Mouse (Mus musculus): ENCODE measurements at regions not wholly inside any gene's neighbourhood (a gene's known extent, or its start where the extent isn't known, plus 50 kb on each side); places are given as distances from the start of the nearest gene placed in this dataset.

DNA sequence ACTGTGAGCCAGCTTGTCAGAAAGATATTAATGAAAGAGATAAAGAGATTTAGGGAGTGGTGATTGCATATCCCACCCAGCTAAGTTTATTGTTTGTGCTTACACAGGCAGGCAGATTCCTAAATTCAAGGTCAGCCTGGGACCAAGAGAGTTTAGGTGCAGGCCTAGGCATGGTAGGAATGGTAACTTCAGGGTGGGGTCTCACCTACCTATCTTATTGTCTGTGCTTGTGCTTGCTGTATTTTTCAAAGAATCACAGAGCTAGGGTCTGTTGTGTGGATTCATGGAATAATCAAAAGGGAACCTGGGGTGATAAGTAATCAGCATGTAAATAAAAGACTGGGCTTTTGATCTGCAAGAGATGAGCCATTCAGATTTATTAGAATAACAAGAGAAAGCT lies 642.4 kb downstream of the Pkhd1 start:
- no peak for DNase-seq (ENCODE audit: low spot score)
- H3K27me3 ChIP-seq (ENCODE audit: low read depth, poor library complexity, severe bottlenecking), result peaks cover 89% of the 10 kb centered on the region

DNA sequence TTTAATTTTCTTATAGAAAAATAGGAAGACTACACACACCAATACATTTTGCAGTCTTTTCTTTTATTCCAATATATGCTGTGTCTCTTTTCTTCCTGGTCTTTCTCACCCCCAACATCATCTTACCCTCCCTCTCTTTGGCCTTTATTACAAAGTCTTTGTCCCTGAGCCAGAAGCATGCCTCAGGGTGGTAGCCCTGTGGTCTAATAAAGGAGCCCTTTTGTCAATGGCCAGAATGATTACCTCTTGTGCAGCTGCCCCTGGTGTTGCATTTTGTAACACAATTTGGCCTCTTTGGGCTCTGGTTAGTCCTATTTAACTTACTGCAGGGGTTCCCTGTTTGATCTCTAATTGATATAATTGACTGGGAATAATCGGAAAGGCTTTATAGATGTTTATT lies 636.7 kb downstream of the Pkhd1 start:
- 24% methylated on average over 1 of the region's 1 CpGs for WGBS
- no peaks in the 10 kb centered on the region for H3K9me3 ChIP-seq (replicated peaks)
- H3K27ac ChIP-seq (replicated peaks), result no peak overlapping the region
- H3K4me1 ChIP-seq, result peaks cover 17% of the 10 kb centered on the region
- DNase-seq (ENCODE audit: low spot score), result no peak
- H3K36me3 ChIP-seq, result no peaks in the 10 kb centered on the region
- H3K27me3 ChIP-seq (ENCODE audit: low read depth, poor library complexity, severe bottlenecking), result peaks cover 66% of the 10 kb centered on the region
- no peak overlapping the region for H3K4me3 ChIP-seq

More for the DNA sequence above, 642.4 kb downstream of the Pkhd1 start:
- Histone ChIP-seq H3K4me3 (no peak overlapping the region), H3K4me1 (0 out of 2 replicates have a peak, but pooled peaks cover 3% of the 10 kb centered on the region), H3K36me3 (no peaks in the 10 kb centered on the region), H3K9me3 (replicated peaks) (no peaks in the 10 kb centered on the region), H3K27ac (replicated peaks) (no peak overlapping the region)

DNA sequence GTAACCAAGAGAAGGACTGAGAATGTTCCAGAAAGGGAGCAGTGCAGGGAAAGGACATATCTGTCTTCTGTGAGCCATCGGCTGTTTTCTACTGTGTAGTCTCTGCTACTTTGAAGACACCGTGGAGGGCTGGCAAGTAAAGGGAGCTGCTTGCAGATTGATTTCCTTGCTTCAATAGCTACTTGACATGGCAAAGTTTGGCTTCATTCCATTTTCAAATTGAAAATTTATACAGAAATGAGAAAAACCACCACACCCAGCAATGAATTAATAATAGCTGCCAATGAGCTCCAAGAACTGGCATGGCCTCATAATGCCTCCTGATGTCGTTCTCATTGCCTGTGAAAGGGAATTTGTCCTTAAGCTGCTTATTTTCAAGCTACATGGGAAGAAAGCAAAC lies 635.1 kb downstream of the Pkhd1 start:
- Histone ChIP-seq H3K36me3 (no peaks in the 10 kb centered on the region), H3K4me1 (peaks cover 17% of the 10 kb centered on the region), H3K27ac (replicated peaks) (no peak overlapping the region), H3K9me3 (replicated peaks) (no peaks in the 10 kb centered on the region), H3K4me3 (no peak overlapping the region), H3K27me3 (ENCODE audit: low read depth, poor library complexity, severe bottlenecking) (peaks cover 56% of the 10 kb centered on the region)
- whole genome bisulfite sequencing, result 69% methylated on average over 3 of the region's 3 CpGs
- DNase-seq (ENCODE audit: low spot score), result no peak

DNA sequence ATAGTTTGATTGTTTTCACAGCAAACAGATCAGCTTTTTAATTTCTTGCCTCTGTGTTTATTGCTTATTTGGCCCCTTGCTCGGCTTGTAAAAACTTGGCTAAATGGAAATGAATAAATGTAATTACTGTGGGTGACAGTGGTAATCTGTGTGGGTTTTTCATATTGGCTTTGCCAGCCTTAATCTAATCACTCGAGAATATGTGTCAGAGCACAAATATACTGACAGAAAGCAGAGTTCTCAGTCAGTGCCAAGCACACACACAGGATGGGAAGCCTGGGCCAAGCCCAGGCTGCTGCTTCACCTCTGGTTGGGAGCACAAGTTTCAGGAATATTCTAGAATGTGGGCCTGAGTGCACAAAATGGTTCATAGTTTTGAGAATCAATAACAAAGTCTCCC lies 634.4 kb downstream of the Pkhd1 start:
- no peak overlapping the region for H3K27ac ChIP-seq (replicated peaks)
- H3K4me1 ChIP-seq, result peaks cover 17% of the 10 kb centered on the region
- no peaks in the 10 kb centered on the region for H3K9me3 ChIP-seq (replicated peaks)
- H3K27me3 ChIP-seq (ENCODE audit: low read depth, poor library complexity, severe bottlenecking), result peaks cover 49% of the 10 kb centered on the region
- H3K4me3 ChIP-seq, result no peak overlapping the region
- WGBS, result 58% methylated on average over 2 of the region's 2 CpGs
- no peak for DNase-seq (ENCODE audit: low spot score)
- no peaks in the 10 kb centered on the region for H3K36me3 ChIP-seq

DNA sequence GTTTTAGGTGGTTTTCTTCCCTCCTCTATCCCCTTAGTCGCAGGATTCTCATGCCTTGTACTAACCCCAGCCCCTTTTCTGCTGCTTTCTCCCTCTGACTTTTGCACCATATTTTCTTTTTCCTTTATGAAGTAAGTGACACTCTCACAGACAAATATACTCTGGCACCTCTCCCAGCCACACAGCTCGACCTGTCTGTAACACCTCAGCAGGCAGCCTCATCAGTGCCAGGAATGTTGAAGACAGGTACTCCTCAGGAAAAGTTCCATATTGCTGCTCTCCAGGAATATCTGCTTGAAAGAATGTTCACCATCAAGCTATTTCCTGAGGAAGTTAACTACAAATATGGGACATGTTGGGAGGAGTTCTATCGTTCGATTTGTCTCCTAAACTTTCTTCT lies 627.9 kb downstream of the Pkhd1 start:
- no peaks in the 10 kb centered on the region for H3K4me1 ChIP-seq
- peaks cover 10% of the 10 kb centered on the region for H3K27me3 ChIP-seq (ENCODE audit: low read depth, poor library complexity, severe bottlenecking)
- 90% methylated on average over 4 of the region's 4 CpGs for WGBS
- no peak overlapping the region for H3K27ac ChIP-seq (replicated peaks)
- no peak for DNase-seq (ENCODE audit: low spot score)
- no peaks in the 10 kb centered on the region for H3K36me3 ChIP-seq
- H3K4me3 ChIP-seq, result no peak overlapping the region
- no peaks in the 10 kb centered on the region for H3K9me3 ChIP-seq (replicated peaks)

All from midbrain, embryonic 10.5 days (tissue).